ENCODE assay signal across 12 mouse cellular contexts in the genomic region with DNA sequence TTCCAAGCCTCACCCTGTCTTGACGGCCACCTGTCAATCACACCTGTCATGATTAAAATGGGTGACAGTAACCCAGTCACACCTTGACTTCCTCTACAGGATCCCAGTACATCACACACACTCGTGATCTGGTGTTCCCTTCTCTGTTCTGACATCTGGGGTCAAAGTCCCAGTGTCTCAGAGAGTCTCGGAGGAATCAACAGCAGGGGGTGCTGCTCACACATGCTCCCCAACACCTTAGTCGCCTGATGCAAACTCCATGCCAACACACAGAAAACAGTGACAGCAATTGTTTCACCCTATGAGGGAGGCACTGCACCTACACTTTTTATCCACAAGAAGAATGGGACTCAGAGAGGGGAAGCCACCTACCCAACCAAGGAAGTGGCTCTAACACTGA. TPM values are rescaled to one million over a fixed set of nuclear protein-coding genes. Genes with fewer than 3 reads are reported as not detected.
DNase-seq lines count a peak whose midpoint lies in the region; ATAC-seq and TF ChIP-seq lines count a peak whose summit lies in the region.
"Had no signal": no experiment of that assay in that cellular context is flagged by ENCODE, and none has a peak within 500 bp of the region (broad histone marks: within the 10 kb centered on the region; RNA-seq: fewer than 3 reads in every experiment).

No protein-coding gene starts in this region.

- H3K4me3 ChIP-seq in layer of hippocampus, adult 2 months: no peak overlapping the region
- no peak overlapping the region for H3K4me3 ChIP-seq in limb, embryonic 10.5 days
- H3K4me3 ChIP-seq: forebrain, embryonic 15.5 days; limb, embryonic 15.5 days had no signal

- DNase-seq in layer of hippocampus, adult 2 months (ENCODE audit: low spot score in 2 of 2): no peak
- no peak for DNase-seq in layer of hippocampus, postnatal 36 days
- DNase-seq in CD8-positive naive resting alpha-beta T cell, adult 2 months (ENCODE audit: low read depth in 2 of 2, low spot score in 2 of 2): peak; percentile 41 to 54
- DNase-seq in retina, postnatal 1 day: peak; percentile 33
- no peak for DNase-seq in limb, embryonic 10.5 days (ENCODE audit: low spot score)
- DNase-seq in right cerebral cortex, postnatal 10 days (ENCODE audit: low spot score in 2 of 2): no peak
- DNase-seq: cerebellum, postnatal 36 days had no signal

- TF ChIP-seq CTCF in layer of hippocampus, adult 2 months (conservative IDR thresholded peaks at IDR 0.05): peak; percentile 56

- H3K36me3 ChIP-seq in limb, embryonic 10.5 days: no peaks in the 10 kb centered on the region
- H3K36me3 ChIP-seq: forebrain, embryonic 15.5 days; limb, embryonic 15.5 days had no signal

- ATAC-seq in hematopoietic stem cell, adult 5-6 weeks (replicated peaks in 1 of 2; ENCODE audit: insufficient read depth in 1 of 2, low FRiP score in 2 of 2, low TSS enrichment in 1 of 2, low read depth in 1 of 2, poor library complexity in 2 of 2, severe bottlenecking in 2 of 2): peak; percentile 50 to 65
- ATAC-seq in activated CD4-positive, CD25-positive, alpha-beta regulatory T cell, adult 4 months: no peak
- ATAC-seq: forebrain, embryonic 15.5 days; hindbrain, embryonic 16.5 days had no signal

- no peaks in the 10 kb centered on the region for H3K27me3 ChIP-seq in limb, embryonic 10.5 days (ENCODE audit: low read depth, poor library complexity, severe bottlenecking)
- H3K27me3 ChIP-seq: forebrain, embryonic 15.5 days; limb, embryonic 15.5 days had no signal

- 61% methylated on average over 4 of the region's 4 CpGs for WGBS in limb, embryonic 10.5 days

- H3K9me3 ChIP-seq in limb, embryonic 10.5 days (replicated peaks): no peaks in the 10 kb centered on the region
- H3K9me3 ChIP-seq: forebrain, embryonic 15.5 days; limb, embryonic 15.5 days had no signal

- no peak overlapping the region for H3K27ac ChIP-seq in layer of hippocampus, adult 2 months
- H3K27ac ChIP-seq in limb, embryonic 10.5 days: no peak overlapping the region
- H3K27ac ChIP-seq: forebrain, embryonic 15.5 days; limb, embryonic 15.5 days had no signal

- 0 out of 2 replicates have a peak, but pooled peaks cover 3% of the 10 kb centered on the region for H3K4me1 ChIP-seq in limb, embryonic 10.5 days

RNA-seq across cellular contexts. Expression of a gene that starts 47.2 kb away (rescaled TPM):
- total RNA-seq in layer of hippocampus, adult 2 months (2021): 10 to 100 TPM; 61.1 to 61.2 TPM
- total RNA-seq in layer of hippocampus, postnatal 36 days (2021): 10 to 100 TPM; 61.4 to 62.0 TPM
- 0.79 and 2.0 TPM in 2 replicates for total RNA-seq in hematopoietic stem cell, adult 5-6 weeks (2017)
- 10.8 and 13.2 TPM in 2 replicates for polyA plus RNA-seq in limb, embryonic 10.5 days (2016; fragmentation: Nextera tagmentation; extraction: Ambion mirVana)
- polyA plus RNA-seq in activated CD4-positive, CD25-positive, alpha-beta regulatory T cell, adult 4 months (2017; shearing (Covaris generic)): 1 to 10 TPM in 1 of 2 experiments, not detected in 1; 1.3 TPM

RNA-seq across cellular contexts. Expression of a gene that starts 56.5 kb away (rescaled TPM):
- under 1 TPM; 0.84 to 0.93 TPM for total RNA-seq in layer of hippocampus, adult 2 months (2021)
- under 1 TPM; 0.66 to 0.95 TPM for total RNA-seq in layer of hippocampus, postnatal 36 days (2021)
- 7.8 and 18.6 TPM in 2 replicates for total RNA-seq in hematopoietic stem cell, adult 5-6 weeks (2017)
- polyA plus RNA-seq in limb, embryonic 10.5 days (2016; fragmentation: Nextera tagmentation; extraction: Ambion mirVana): 0.04 TPM in 1 of 2 replicates, not detected in the other
- polyA plus RNA-seq in activated CD4-positive, CD25-positive, alpha-beta regulatory T cell, adult 4 months (2017; shearing (Covaris generic)): under 1 TPM in 1 of 2 experiments, not detected in 1; 0.22 TPM

Comparison
In these comparisons a context has a peak if more than half of its experiments do, and no peak if none do; other contexts are left out.
1. DNase-seq: peak in CD8-positive naive resting alpha-beta T cell, adult 2 months (2 of 2) and retina, postnatal 1 day (single experiment); none in layer of hippocampus, adult 2 months (0 of 2), layer of hippocampus, postnatal 36 days (0 of 2), limb, embryonic 10.5 days (single experiment) and right cerebral cortex, postnatal 10 days (0 of 2).
2. RNA of a gene that starts 47.2 kb away (total RNA-seq): 61.4 to 62.0 TPM in layer of hippocampus, postnatal 36 days and 61.1 to 61.2 TPM in layer of hippocampus, adult 2 months; 0.79 to 2.0 TPM in hematopoietic stem cell, adult 5-6 weeks; every median in the first group is over 10 times any median in the second.